Mouse (Mus musculus) embryonic facial prominence, embryonic 12.5 days (tissue): Measurements from ENCODE around the gene Unc5cl. TPM values are rescaled to one million over a fixed set of nuclear protein-coding genes. Genes with fewer than 3 reads are reported as not detected.

ENCODE experiments used
- ATAC-seq: fragments of 200-750 bp; cut with Nextera tagmentation; 2 replicates; pipeline ENCODE4 v1.8.0; 2017; ENCODE audit not compliant: insufficient number of reproducible peaks, insufficient read depth, low FRiP score, low TSS enrichment
- H3K27ac ChIP-seq: fragments of 300-500 bp; sonication (generic); 2 replicates; pipeline ENCODE4 v1.5.1; 2016; ENCODE audit warnings: mild to moderate bottlenecking
- H3K27me3 ChIP-seq: fragments of 300-500 bp; sonication (generic); 2 replicates; pipeline ENCODE4 v1.6.1; 2016; ENCODE audit warnings: mild to moderate bottlenecking, moderate library complexity
- H3K36me3 ChIP-seq: fragments of 300-500 bp; sonication (generic); 2 replicates; pipeline ENCODE4 v1.6.1; 2016; ENCODE audit warnings: mild to moderate bottlenecking
- H3K4me1 ChIP-seq: fragments of 300-500 bp; sonication (generic); 2 replicates; pipeline ENCODE4 v1.6.1; 2016
- H3K4me2 ChIP-seq: fragments of 300-500 bp; sonication (generic); replicated peaks from 2 replicates; pipeline ENCODE4 v1.6.1; 2016; ENCODE audit warnings: mild to moderate bottlenecking, moderate library complexity
- H3K4me3 ChIP-seq: fragments of 300-500 bp; sonication (generic); 2 replicates; pipeline ENCODE4 v1.5.1; 2016; ENCODE audit warnings: mild to moderate bottlenecking
- H3K9ac ChIP-seq: fragments of 300-500 bp; sonication (generic); 2 replicates; pipeline ENCODE4 v1.6.1; 2016; ENCODE audit warnings: mild to moderate bottlenecking, moderate library complexity
- H3K9me3 ChIP-seq: fragments of 300-500 bp; sonication (generic); 2 replicates; pipeline ENCODE4 v1.6.1; 2016; ENCODE audit warnings: mild to moderate bottlenecking, moderate library complexity
- WGBS: fragments of 180-500 bp; shearing (Covaris S2); methylation state at CpG from one replicate; pipeline ENCODE4 v1.1.7; 2016; 5-methylcytosine and 5-hydroxymethylcytosine counted together
- polyA plus RNA-seq: library from polyadenylated mRNA; unstranded; fragments of >200 nt; fragmentation: Nextera tagmentation; extraction: Ambion mirVana; gene quantifications from 2 replicates; pipeline ENCODE4 v1.2.1, GENCODE M21; 2016

Gene Unc5cl
- polyA plus RNA-seq, result 0.47 and 0.53 TPM in 2 replicates

DNA sequence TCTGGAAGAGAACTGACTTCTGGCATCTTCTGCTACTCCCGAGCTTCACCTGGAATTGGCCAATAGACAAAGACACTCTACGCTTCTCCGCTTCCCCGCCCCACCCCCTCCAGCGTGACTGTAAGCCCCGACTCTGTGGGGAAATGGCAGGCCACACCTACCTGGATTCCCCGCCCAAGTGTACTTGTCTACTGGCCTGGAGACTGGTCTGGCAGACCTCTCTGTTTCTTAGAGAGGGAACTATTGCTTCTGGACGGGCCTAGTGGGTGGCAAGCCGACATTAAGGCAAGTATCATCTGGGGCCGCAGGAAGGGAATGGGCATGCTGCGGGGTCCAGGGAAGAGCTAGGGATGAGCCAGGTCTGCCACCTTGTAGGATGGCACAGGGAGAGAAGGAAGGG is at the start of gene Unc5cl:
Gene Unc5cl, plus strand, starts transcription at position 214 of the 400 bp plus-strand sequence.
- no peak within 1 kb of the TSS for H3K4me3 ChIP-seq
- no peaks in the 10 kb centered on the region for H3K4me1 ChIP-seq
- no peaks in the 10 kb centered on the region for H3K27me3 ChIP-seq
- H3K9ac ChIP-seq, result no peak within 1 kb of the TSS
- H3K36me3 ChIP-seq, result no peaks in the 10 kb centered on the region
- no peak within 1 kb of the TSS for H3K4me2 ChIP-seq
- ATAC-seq, result no peak
- 54% methylated on average over 11 of the region's 11 CpGs for WGBS
- no peaks in the 10 kb centered on the region for H3K9me3 ChIP-seq
- H3K27ac ChIP-seq, result no peak within 1 kb of the TSS

GRCm38 (mm10) chr17:48407154-48407553 is 47.5 kb upstream of the Unc5cl start:
- H3K4me3 ChIP-seq, result no peak overlapping the region
- H3K9me3 ChIP-seq, result no peaks in the 10 kb centered on the region
- H3K27me3 ChIP-seq, result no peaks in the 10 kb centered on the region
- no peak for ATAC-seq
- peak overlapping the region; percentile 76 for H3K4me2 ChIP-seq
- 89% methylated on average over 4 of the region's 4 CpGs for WGBS
- H3K4me1 ChIP-seq, result peaks cover 15% of the 10 kb centered on the region
- H3K27ac ChIP-seq, result no peak overlapping the region
- peaks cover 6% of the 10 kb centered on the region; the same call in 1 of the 2 replicates for H3K36me3 ChIP-seq
- H3K9ac ChIP-seq, result no peak overlapping the region

DNA sequence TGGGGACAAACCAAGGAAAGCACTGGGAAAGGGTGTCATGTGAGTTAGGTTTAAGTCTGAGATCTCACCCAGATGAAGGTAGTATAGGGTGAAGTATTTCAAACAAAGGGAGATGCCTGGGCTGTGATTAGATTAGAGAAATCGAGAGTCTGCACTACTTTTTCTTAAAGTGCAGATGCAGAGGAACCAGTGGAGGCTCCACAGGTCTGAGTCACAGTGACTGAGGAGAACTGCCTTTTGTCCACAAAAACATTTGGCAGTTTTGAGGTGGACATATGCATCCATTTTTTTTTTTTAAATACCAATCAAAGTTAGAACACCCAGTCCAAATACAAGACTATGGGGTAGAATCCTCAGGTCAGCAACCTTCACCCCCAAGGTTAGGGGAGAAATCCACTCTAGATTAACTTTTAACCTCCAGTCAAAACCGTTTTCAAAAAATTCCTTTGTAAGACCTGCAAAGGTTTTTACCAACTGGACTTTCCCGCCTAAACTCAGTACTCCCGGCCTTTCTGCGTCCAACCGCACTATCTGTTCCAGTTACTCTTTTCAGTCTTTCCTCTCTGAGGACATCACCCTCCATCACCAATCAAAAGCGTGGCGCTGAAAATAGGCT is 46.7 kb upstream of the Unc5cl start:
- H3K4me2 ChIP-seq, result peak overlapping the region; percentile 76
- H3K9ac ChIP-seq, result peak overlapping the region; percentile 93
- H3K27me3 ChIP-seq, result no peaks in the 10 kb centered on the region
- H3K4me3 ChIP-seq, result peak overlapping the region; percentile 79
- H3K27ac ChIP-seq, result peak overlapping the region; percentile 100
- 10% methylated on average over 8 of the region's 8 CpGs for WGBS
- H3K9me3 ChIP-seq, result no peaks in the 10 kb centered on the region
- H3K4me1 ChIP-seq, result peaks cover 15% of the 10 kb centered on the region
- ATAC-seq, result no peak
- peaks cover 9% of the 10 kb centered on the region for H3K36me3 ChIP-seq

DNA sequence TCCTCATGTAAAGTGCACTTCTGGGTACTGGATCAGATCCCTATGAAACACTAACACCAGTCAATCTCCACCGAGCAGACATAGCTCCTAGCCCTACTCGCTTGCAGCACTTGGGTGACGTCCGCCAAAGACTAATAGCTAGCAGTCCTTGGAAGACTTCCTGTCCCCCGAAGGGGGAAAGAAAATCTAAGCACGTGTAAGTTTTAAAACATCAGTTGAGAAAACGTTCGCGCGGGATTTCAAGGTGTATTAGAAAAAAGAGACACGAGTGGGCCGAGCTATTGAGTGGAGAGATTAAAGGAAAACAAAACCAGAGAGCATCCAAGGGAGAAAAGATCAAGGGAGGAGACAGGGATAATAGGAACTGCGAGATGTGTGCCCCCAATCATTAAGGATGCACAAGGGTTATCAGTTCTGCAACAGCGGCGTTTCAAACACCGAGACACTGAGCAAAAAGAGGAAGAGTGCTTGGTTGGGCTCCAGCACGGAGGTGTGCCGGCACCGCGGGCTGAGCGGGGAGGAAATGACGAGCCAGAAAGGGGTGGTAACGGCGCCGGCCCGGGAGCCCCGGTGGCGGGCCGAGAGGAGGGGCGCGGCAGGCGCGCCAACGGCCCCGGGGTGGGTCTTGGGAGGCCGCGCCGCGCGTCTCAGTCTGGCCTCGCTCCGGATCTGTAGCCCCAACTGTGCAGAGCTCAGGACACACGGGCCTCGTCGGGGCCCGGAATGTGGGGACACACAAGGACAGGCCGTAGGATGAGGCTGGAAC is 46.0 kb upstream of the Unc5cl start:
- Histone ChIP-seq H3K36me3 (peaks cover 12% of the 10 kb centered on the region), H3K27me3 (no peaks in the 10 kb centered on the region), H3K4me1 (peaks cover 15% of the 10 kb centered on the region), H3K27ac (peak overlapping the region; percentile 100), H3K9me3 (no peaks in the 10 kb centered on the region), H3K4me3 (peak overlapping the region; percentile 79), H3K9ac (peak overlapping the region; percentile 93), H3K4me2 (peak overlapping the region; percentile 76)
- under 1% methylated on average over 47 of the region's 47 CpGs for WGBS
- peak; percentile 19; the same call in 1 of the 2 replicates for ATAC-seq

DNA sequence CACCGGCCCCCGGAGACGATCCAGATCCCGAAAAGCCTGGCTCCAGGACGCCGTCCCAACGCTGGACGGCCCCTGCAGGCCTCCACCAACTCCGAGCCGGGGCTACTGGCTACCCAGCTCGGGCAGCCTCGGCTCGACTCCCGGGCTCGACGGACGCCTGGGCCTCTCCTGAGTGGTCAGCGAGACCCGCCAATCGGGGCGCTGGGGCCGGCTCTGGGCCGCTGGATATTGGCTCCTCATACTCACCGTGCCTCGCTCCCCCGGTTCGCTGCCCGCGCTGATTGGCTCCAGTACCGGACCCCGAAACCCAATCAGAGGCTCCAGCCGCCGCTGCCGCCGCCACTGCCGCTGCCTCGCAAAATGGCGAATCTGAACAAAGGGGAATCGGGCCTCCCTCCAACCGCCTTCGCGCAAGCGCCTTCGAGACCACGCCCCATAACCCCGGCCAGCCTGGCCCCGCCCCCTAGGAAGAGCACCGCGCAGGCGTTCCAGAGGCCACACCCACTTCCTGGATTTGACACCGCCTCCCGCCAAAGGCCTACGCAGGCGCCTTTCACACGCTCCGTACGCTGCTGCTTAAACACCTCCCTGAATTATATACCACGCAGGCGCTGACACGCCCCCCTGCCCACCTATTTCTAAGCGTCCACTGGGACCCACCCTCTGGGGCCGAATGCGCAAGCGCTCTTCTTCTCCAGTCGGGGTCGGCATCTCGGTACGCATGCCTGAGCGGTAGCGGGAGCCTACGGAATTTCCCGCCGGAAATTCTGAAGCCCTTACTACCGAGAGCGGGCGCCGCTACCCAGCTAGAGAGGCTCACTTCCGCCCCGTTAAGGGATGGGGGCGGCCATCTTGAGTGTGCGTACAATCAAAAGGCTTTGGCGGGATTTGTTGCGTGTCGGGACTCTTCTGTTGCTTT is 45.1 kb upstream of the Unc5cl start, which contains the start of the genes Nfya and Oard1:
Gene Nfya, minus strand, starts transcription at position 527 of the 919 bp plus-strand sequence.
Gene Oard1, plus strand, starts transcription at position 635 of the 919 bp plus-strand sequence.
- no peaks in the 10 kb centered on the region for H3K27me3 ChIP-seq
- no peaks in the 10 kb centered on the region for H3K9me3 ChIP-seq
- H3K36me3 ChIP-seq, result peaks cover 22% of the 10 kb centered on the region
- peak; percentile 97 for ATAC-seq
- peak within 1 kb of the TSS; percentile 100 for H3K27ac ChIP-seq
- peak within 1 kb of the TSS; percentile 79 for H3K4me3 ChIP-seq
- H3K4me1 ChIP-seq, result peaks cover 15% of the 10 kb centered on the region
- peak within 1 kb of the TSS; percentile 76 for H3K4me2 ChIP-seq
- under 1% methylated on average over 84 of the region's 84 CpGs for WGBS
- peak within 1 kb of the TSS; percentile 93 for H3K9ac ChIP-seq

DNA sequence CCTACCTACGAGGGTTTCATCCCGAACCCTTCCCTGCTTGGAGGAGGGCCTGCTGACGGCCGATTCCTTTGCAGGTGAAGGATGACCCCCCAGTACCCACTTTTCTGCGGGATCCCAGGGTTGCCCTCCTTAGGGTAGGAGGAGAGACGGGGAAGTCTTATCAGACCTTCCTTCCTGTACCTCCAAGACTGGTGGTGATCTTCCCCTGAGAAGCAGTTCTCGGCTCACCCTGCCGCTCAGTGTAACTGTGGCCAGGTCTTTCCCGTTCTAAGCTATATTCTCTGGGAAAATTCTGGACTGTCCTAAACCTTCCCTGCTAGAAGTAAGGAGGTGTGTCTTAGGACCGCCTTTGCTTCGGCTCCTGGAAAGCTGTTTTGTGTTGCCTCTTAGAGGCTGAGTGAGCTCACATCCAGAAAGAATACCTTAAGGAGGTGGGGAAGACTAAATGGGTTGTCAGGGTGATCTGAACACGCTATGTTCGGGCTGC is 44.4 kb upstream of the Unc5cl start:
- Histone ChIP-seq H3K9me3 (no peaks in the 10 kb centered on the region), H3K9ac (peak overlapping the region; percentile 68), H3K27me3 (no peaks in the 10 kb centered on the region), H3K27ac (peak overlapping the region; percentile 100), H3K4me1 (peaks cover 15% of the 10 kb centered on the region), H3K4me2 (peak overlapping the region; percentile 65), H3K4me3 (peak overlapping the region; percentile 79), H3K36me3 (peaks cover 29% of the 10 kb centered on the region)
- 0 out of 2 replicates have a peak, but pooled peaks have one; percentile 2 for ATAC-seq
- WGBS, result under 1% methylated on average over 13 of the region's 13 CpGs

- peak overlapping the region; percentile 79 for H3K4me3 ChIP-seq
- H3K9me3 ChIP-seq, result no peaks in the 10 kb centered on the region
- ATAC-seq, result no peak
- H3K4me2 ChIP-seq, result peak overlapping the region; percentile 65
- H3K27ac ChIP-seq, result 0 out of 2 replicates have a peak overlapping the region, but pooled peaks have one; percentile 100
- 56% methylated on average over 8 of the region's 8 CpGs for WGBS
- peaks cover 35% of the 10 kb centered on the region for H3K36me3 ChIP-seq
- peaks cover 15% of the 10 kb centered on the region for H3K4me1 ChIP-seq
- peak overlapping the region; percentile 68 for H3K9ac ChIP-seq
- no peaks in the 10 kb centered on the region for H3K27me3 ChIP-seq
These were observed 43.5 kb upstream of the Unc5cl start for GRCm38 (mm10) chr17:48411241-48411640.

DNA sequence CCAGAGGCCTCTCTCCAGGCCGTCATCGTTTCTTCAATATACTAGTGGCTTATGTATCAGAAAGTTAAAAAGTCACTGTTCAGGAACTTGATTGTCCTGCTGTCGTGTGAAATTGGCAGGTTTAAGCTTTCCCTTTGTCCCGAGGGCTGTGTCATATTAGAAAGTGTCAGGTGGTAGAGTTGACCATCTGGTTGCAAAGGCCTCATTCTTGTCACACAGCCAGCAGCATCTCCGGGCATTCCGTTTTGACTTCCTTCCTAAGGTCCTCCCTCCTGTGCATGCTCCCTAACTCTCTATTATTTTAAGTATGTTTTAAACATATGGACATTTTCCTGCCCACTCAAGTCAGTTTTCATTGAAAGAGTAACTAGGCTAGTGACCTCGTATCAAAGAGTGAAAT is 38.7 kb upstream of the Unc5cl start:
- peaks cover 4% of the 10 kb centered on the region for H3K4me1 ChIP-seq
- ATAC-seq, result no peak
- H3K4me3 ChIP-seq, result no peak overlapping the region
- H3K27ac ChIP-seq, result no peak overlapping the region
- 78% methylated on average over 7 of the region's 7 CpGs for WGBS
- no peak overlapping the region for H3K4me2 ChIP-seq
- no peaks in the 10 kb centered on the region for H3K27me3 ChIP-seq
- H3K36me3 ChIP-seq, result peaks cover 43% of the 10 kb centered on the region
- no peaks in the 10 kb centered on the region for H3K9me3 ChIP-seq
- no peak overlapping the region for H3K9ac ChIP-seq

- 90% methylated on average over 14 of the region's 14 CpGs for WGBS
- H3K27me3 ChIP-seq, result no peaks in the 10 kb centered on the region
- no peak overlapping the region for H3K4me3 ChIP-seq
- ATAC-seq, result no peak
- H3K9ac ChIP-seq, result no peak overlapping the region
- H3K9me3 ChIP-seq, result no peaks in the 10 kb centered on the region
- H3K4me1 ChIP-seq, result no peaks in the 10 kb centered on the region; the same call in 1 of the 2 replicates
- no peak overlapping the region for H3K4me2 ChIP-seq
- H3K36me3 ChIP-seq, result peaks cover 43% of the 10 kb centered on the region
- no peak overlapping the region for H3K27ac ChIP-seq
These were observed 38.1 kb upstream of the Unc5cl start for GRCm38 (mm10) chr17:48416425-48417195.

DNA sequence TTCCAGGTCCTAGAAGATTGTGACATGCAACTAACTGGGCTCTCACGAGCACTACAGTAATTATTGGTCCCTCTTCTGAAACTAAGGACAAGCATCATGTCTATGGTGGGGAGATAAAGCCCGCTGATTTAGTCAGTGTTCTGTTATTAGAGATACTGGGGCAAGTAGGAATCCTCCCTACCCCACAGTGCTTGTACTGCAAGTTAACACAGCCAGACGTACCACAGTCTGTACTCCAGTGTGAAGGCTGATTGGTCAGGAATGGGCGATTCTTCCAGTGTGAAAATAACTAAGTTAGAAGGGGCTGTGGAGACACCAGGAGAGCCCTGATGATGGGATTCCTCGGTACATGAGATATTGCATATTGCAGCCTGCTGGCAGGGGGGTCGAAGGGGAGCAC is 37.2 kb upstream of the Unc5cl start:
- Histone ChIP-seq H3K4me3 (no peak overlapping the region), H3K36me3 (peaks cover 38% of the 10 kb centered on the region), H3K27ac (no peak overlapping the region), H3K9me3 (no peaks in the 10 kb centered on the region), H3K27me3 (no peaks in the 10 kb centered on the region), H3K4me2 (no peak overlapping the region), H3K4me1 (no peaks in the 10 kb centered on the region), H3K9ac (no peak overlapping the region)
- 89% methylated on average over 6 of the region's 6 CpGs for WGBS
- ATAC-seq, result no peak
